Mouse (Mus musculus) natural killer cell, adult 2 months (primary cell): Measurements from ENCODE around the gene Gm12800.
"Not testable (repeated sequence)": the region's sequence is repeated elsewhere in the genome, so short reads cannot be mapped to it uniquely, and the experiment has no call there.

ENCODE experiments used
- DNase-seq, 2 experiments: peaks; one replicate each; pipeline ENCODE4 v3.0.0; 2022; ENCODE audit warnings: low spot score in 2 of 2

Gm12800 gene

GRCm38 (mm10) chr4:101908821-101909220, at the start of gene Gm12800:
Gene Gm12800 (plus strand): TSS chr4:101909121.
- DNase-seq = not testable (repeated sequence)

- no peak for DNase-seq
These were observed 48.0 kb upstream of the Gm12800 start for GRCm38 (mm10) chr4:101860873-101861272.

DNA sequence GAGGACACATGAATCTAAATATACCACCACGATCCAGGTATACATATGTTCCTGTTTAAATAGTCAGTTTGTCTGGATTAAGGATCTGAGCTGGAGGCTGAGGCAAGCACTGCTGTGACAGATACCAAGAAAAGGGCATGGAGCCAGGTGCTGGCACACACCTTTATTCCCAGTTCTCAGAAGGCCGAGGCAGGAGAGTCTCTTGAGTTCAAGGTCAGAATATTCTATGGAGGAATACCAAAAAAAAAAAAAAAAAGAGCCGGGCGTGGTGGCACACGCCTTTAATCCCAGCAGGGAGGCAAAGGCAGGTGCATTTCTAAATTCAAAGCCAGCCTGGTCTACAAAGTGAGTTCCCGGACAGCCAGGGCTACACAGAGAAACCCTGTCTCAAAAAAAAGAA, 46.6 kb upstream of the Gm12800 start:
- DNase-seq = no peak

DNA sequence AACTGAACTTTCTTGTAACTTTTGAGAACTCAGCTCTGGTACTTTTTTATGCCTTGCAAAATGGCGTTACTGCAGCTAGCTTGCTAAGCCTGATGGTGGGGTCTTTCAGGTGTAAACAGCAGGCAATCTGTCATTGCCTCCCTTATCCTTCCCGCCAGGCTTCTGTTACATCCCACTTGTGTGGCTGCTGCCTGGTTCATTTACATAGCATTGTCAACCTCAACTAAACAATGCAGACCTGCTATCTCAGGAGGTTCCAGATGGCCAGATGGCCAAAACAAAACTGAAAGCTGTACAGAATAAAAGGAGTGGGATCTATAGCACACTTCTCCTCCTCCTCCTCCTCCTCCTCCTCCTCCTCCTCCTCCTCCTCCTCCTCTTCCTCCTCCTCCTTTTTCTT, 36.9 kb upstream of the Gm12800 start:
- not testable (repeated sequence) for DNase-seq

DNA sequence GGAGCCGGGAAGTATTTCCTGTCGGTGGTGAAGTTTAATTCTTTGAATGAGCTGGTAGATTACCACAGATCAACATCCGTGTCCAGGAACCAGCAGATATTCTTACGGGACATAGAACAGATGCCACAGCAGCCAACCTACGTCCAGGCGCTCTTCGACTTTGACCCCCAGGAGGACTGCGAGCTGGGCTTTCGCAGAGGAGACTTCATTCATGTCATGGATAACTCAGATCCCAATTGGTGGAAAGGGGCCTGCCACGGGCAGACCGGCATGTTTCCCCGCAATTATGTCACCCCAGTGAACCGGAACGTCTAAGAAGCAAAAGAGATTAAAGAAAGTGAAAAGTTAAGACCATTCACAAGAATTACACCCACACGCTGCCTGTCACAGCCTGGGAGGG, 33.2 kb upstream of the Gm12800 start:
- not testable (repeated sequence) for DNase-seq

DNA sequence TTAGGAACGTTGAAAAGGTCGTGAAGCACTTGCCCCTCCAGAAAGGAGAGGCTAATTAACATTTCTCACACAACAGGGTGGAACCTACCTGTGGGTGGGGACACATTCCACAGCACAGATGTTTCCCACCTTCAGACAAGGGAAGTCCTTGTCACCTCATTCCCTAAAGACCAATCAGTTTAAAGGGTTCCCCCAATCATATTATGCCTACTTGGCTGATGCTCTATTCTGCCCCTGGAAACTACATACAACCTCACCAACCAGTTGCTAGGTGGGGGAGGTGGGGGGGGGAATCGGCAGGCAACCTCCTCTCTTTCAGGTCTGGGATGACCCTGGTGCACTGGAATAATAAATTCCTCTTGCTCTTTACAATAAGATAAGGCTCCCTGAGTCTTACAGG, 25.3 kb upstream of the Gm12800 start:
- DNase-seq = no peak

- DNase-seq = no peak
These were observed 19.5 kb upstream of the Gm12800 start for GRCm38 (mm10) chr4:101889377-101889776.

GRCm38 (mm10) chr4:101893656-101894420, 15.1 kb upstream of the Gm12800 start, which contains the start of gene C130073F10Rik:
Gene C130073F10Rik (minus strand): TSS chr4:101893789.
- no peak for DNase-seq

DNA sequence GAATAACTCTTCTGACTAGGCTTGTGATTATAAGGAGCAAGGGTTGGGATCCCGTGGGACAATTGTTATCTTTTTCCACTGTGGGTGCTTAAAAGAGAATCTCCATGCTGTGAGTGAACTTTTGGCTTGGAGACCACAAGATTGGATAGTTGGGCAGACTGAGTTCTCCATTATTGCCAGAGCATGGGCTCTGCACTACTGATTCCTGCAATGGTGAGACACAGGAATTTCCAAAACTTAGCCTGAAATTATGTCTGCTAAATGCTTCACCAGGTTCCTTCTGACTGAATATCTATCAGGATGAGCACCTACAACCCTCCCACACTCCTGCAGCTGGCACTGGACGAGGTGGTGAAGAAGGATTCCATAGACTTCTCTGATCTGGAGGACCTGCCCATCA, 31.2 kb downstream of the Gm12800 start, which contains the start of gene Gm12794:
TSS of gene Gm12794 (plus strand) at position 301 of the 400 bp plus-strand sequence.
- not testable (repeated sequence) for DNase-seq
